Mouse (Mus musculus) C2C12 (cell line): Measurements from ENCODE around the gene Amt.

Experiments
- CEBPB ChIP-seq: IDR thresholded peaks from one replicate; pipeline ENCODE4 v1.6.1; 2011; ENCODE audit warnings: low read depth, mild to moderate bottlenecking, control low read depth, moderate library complexity
- CTCF ChIP-seq: IDR thresholded peaks from one replicate; pipeline ENCODE4 v1.5.1; 2011; ENCODE audit not compliant: control insufficient read depth, insufficient read depth, insufficient read length
- MAX ChIP-seq: IDR thresholded peaks from one replicate; pipeline ENCODE4 v1.6.1; 2011; ENCODE audit warnings: mild to moderate bottlenecking, control low read depth
- MYOD1 ChIP-seq: IDR thresholded peaks from one replicate; pipeline ENCODE4 v1.6.1; 2011; ENCODE audit warnings: low read depth; ENCODE audit not compliant: control insufficient read depth, insufficient read length
- USF1 ChIP-seq: IDR thresholded peaks from one replicate; pipeline ENCODE4 v1.6.1; 2011; ENCODE audit warnings: low read depth, mild to moderate bottlenecking, control low read depth, moderate library complexity

- TF ChIP-seq CTCF (no peak), MYOD1 (no peak), USF1 (no peak), MAX (no peak), CEBPB (no peak)
These were observed 34.8 kb upstream of the Amt start for GRCm38 (mm10) chr9:108261865-108262264.
